Mouse (Mus musculus) thymus, postnatal 14 days (tissue): ENCODE data around the gene Dlk2.

Experiments used
- DNase-seq: peaks from one replicate; pipeline ENCODE4 v3.0.0; 2021

Gene Dlk2

DNA sequence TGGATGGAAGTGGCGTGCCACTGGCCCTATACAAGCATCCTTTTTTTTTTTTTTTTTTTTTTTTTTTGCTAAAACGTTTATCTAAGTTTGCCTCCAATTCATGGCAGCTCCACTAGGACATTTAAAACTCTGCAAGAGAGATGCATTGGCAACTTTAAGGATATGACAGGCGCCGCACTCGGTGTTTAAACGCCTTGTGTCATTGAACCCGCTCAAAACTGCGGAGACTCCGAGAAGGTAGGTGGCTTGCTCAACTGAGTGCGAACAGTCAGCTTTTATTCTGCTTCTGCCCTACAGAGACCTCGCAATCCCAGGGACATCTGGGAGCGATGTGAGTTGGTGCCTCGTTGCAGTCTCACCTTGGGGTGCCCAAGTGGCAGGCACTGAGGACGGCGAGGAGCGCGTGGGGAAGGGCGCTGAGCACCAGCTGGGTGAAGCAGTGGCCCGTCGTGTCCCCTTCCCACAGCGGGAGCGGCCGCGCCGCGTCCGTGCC is 30.2 kb downstream of the Dlk2 start:
- DNase-seq = no peak

GRCm38 (mm10) chr17:46327906-46328534 is 30.8 kb downstream of the Dlk2 start, which contains the start of gene Abcc10:
Gene Abcc10 (minus strand): TSS chr17:46328352.
- DNase-seq = peak; percentile 99

DNA sequence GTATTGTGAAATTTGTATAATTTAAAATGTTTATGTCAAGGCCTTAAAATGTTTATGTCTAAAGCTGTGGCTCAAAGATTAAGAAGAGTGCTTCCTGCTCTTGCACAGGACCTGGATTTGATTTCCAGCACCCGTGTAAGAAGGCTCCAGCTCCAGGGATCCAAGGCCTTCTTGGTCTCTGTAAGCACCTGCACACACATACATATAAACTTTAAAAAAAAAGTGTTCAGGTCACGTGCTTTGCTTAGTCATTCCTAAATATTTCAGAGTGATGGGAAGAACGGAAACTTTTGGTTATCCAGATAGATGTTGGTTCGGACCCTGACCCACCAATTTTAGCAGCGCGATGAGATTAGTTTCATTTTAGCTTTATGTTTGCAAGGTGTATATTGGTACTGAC is 31.5 kb downstream of the Dlk2 start:
- no peak for DNase-seq

GRCm38 (mm10) chr17:46336475-46336874 is 39.3 kb downstream of the Dlk2 start:
- DNase-seq = peak; percentile 38

GRCm38 (mm10) chr17:46341208-46341607 is 44.0 kb downstream of the Dlk2 start:
- no peak for DNase-seq

DNA sequence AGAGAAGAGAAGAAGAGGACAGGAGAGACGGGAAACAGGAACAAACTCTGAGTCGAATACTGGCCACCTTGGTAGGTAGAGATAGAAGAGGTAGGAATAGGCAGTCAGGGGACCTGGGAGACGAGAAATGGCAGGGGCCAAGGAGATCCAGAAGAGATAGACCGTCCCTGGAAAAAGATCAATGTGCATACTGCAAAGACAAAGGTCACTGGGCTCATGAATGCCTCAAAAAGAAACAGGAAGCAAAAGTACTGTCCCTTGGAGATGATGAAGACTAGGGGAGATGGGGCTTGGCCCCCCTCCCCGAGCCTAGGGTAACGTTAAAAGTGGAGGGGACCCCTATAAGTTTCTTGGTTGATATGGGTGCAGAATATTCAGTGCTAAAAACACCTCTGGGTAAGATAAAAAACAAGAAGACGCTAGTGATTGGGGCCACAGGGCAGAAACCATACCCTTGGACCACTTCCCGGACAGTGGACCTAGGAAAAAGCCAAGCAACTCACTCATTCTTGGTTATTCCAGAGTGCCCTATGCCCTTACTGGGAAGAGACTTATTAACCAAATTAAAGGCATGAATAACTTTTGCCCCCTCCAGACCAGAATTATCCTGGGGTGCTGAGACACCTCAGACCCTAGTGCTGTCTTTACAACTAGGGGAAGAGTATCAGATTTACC is 53.9 kb downstream of the Dlk2 start:
- no peak for DNase-seq
